7 mouse cellular contexts compared by ENCODE assay signal in genomic region chr14:122181078-122181814, GRCm38 (mm10). TPM values are rescaled to one million over a fixed set of nuclear protein-coding genes. Genes with fewer than 3 reads are reported as not detected.
DNase-seq lines count a peak whose midpoint lies in the region; ATAC-seq lines count a peak whose summit lies in the region.

Gene Clybl (plus strand): TSS chr14:122181704.

- H3K9ac ChIP-seq in intestine, embryonic 16.5 days (ENCODE audit: low read depth, low read length), result peak within 1 kb of the TSS; percentile 84
- peak within 1 kb of the TSS; percentile 64 for H3K9ac ChIP-seq in midbrain, embryonic 11.5 days (ENCODE audit: low read length)

- H3K27ac ChIP-seq in intestine, embryonic 16.5 days (ENCODE audit: low read length), result 0 out of 2 replicates have a peak within 1 kb of the TSS, but pooled peaks have one; percentile 24
- H3K27ac ChIP-seq in midbrain, embryonic 11.5 days (ENCODE audit: low read depth, low read length), result no peak within 1 kb of the TSS

- peak; percentile 99 for DNase-seq in adrenal gland, adult 2 months
- peak; percentile 87 for DNase-seq in embryo, embryonic 11.5 days (ENCODE audit: low read depth, low spot score)
- DNase-seq in gastrocnemius, postnatal 36 days, result peak; percentile 96 to 97
- DNase-seq in left cerebral cortex, postnatal 36 days (ENCODE audit: low spot score in 2 of 2), result peak; percentile 90 to 91
- DNase-seq in midbrain, embryonic 11.5 days (ENCODE audit: low spot score, missing footprints), result peak; percentile 98
- DNase-seq in skeletal muscle tissue, adult 2 months (ENCODE audit: low read depth, low spot score), result peak; percentile 85

- no peaks in the 10 kb centered on the region for H3K9me3 ChIP-seq in intestine, embryonic 16.5 days (ENCODE audit: control insufficient read depth, low read length)
- no peaks in the 10 kb centered on the region for H3K9me3 ChIP-seq in midbrain, embryonic 11.5 days (ENCODE audit: control insufficient read depth, low read length)

- H3K36me3 ChIP-seq in intestine, embryonic 16.5 days (ENCODE audit: control insufficient read depth, insufficient read depth, low read length), result no peaks in the 10 kb centered on the region
- H3K36me3 ChIP-seq in midbrain, embryonic 11.5 days (ENCODE audit: control insufficient read depth, insufficient read depth, low read length), result no peaks in the 10 kb centered on the region

- 2% methylated on average over 45 of the region's 45 CpGs for WGBS in intestine, embryonic 16.5 days
- 3% methylated on average over 45 of the region's 45 CpGs for WGBS in midbrain, embryonic 11.5 days

- intact Hi-C loops in gastrocnemius, postnatal 36 days (cut with DNase I), result no loop called here
- intact Hi-C loops in left cerebral cortex, postnatal 36 days (cut with DNase I), result no loop called here

- H3K27me3 ChIP-seq in intestine, embryonic 16.5 days (replicated peaks; ENCODE audit: control insufficient read depth, insufficient read depth, low read length), result no peaks in the 10 kb centered on the region
- H3K27me3 ChIP-seq in midbrain, embryonic 11.5 days (ENCODE audit: control insufficient read depth, insufficient read depth, low read length), result no peaks in the 10 kb centered on the region

- H3K4me3 ChIP-seq in intestine, embryonic 16.5 days (ENCODE audit: low read length), result peak within 1 kb of the TSS; percentile 81
- H3K4me3 ChIP-seq in midbrain, embryonic 11.5 days (ENCODE audit: low read depth, low read length), result peak within 1 kb of the TSS; percentile 65

- H3K4me2 ChIP-seq in intestine, embryonic 16.5 days (ENCODE audit: low read depth, low read length), result peak within 1 kb of the TSS; percentile 74
- peak within 1 kb of the TSS; percentile 61 for H3K4me2 ChIP-seq in midbrain, embryonic 11.5 days

- H3K4me1 ChIP-seq in intestine, embryonic 16.5 days (ENCODE audit: control insufficient read depth, insufficient read depth, low read length), result peaks cover 3% of the 10 kb centered on the region; the same call in 1 of the 2 replicates
- H3K4me1 ChIP-seq in midbrain, embryonic 11.5 days (ENCODE audit: control insufficient read depth, insufficient read depth, low read length), result no peaks in the 10 kb centered on the region

- ATAC-seq in intestine, embryonic 16.5 days, result peak; percentile 99
- peak; percentile 99 for ATAC-seq in midbrain, embryonic 11.5 days (ENCODE audit: low FRiP score)

RNA-seq across cellular contexts. Expression of gene Clybl, which starts in this region (rescaled TPM):
- total RNA-seq in adrenal gland, adult 2 months (2021), result 100 to 1,000 TPM in 1 of 2 experiments, 10 to 100 TPM in 1; 96.5 to 104 TPM
- 4.4 and 5.3 TPM in 2 replicates for polyA plus RNA-seq in adrenal gland, adult 2 months (2012; rRNA removed)
- 10 to 100 TPM; 62.1 to 68.5 TPM for total RNA-seq in gastrocnemius, postnatal 36 days (2021)
- polyA plus RNA-seq in intestine, embryonic 16.5 days (2015; fragmentation: Nextera tagmentation; extraction: Ambion mirVana), result 38.7 and 41.0 TPM in 2 replicates
- total RNA-seq in left cerebral cortex, postnatal 36 days (2021), result 10 to 100 TPM; 21.2 to 31.3 TPM
- polyA plus RNA-seq in midbrain, embryonic 11.5 days (2014; fragmentation: Nextera tagmentation; extraction: Ambion mirVana), result 27.6 and 31.5 TPM in 2 replicates
